Mouse (Mus musculus): ENCODE measurements at regions not wholly inside any gene's neighbourhood (a gene's known extent, or its start where the extent isn't known, plus 50 kb on each side); places are given as distances from the start of the nearest gene placed in this dataset.

- Histone ChIP-seq H3K9ac (ENCODE audit: low read length) (no peak overlapping the region), H3K9me3 (ENCODE audit: control insufficient read depth, low read length) (no peaks in the 10 kb centered on the region), H3K27me3 (ENCODE audit: control insufficient read depth, insufficient read depth, low read depth, low read length) (no peaks in the 10 kb centered on the region), H3K27ac (ENCODE audit: low read length) (no peak overlapping the region), H3K4me1 (replicated peaks; ENCODE audit: control insufficient read depth, insufficient read depth, low read length) (no peaks in the 10 kb centered on the region), H3K4me3 (ENCODE audit: low read length) (no peak overlapping the region), H3K36me3 (ENCODE audit: control insufficient read depth, insufficient read depth, low read length) (no peaks in the 10 kb centered on the region), H3K4me2 (ENCODE audit: low read depth, low read length) (no peak overlapping the region)
- no peak for ATAC-seq (ENCODE audit: low read depth)
- 94% methylated on average over 1 of the region's 1 CpGs for WGBS
Measured at GRCm38 (mm10) chr12:52422729-52423128, 81.0 kb upstream of the Arhgap5 start.

- H3K27me3 ChIP-seq (ENCODE audit: control insufficient read depth, insufficient read depth, low read depth, low read length): no peaks in the 10 kb centered on the region
- WGBS: 64% methylated on average over 3 of the region's 3 CpGs
Measured at GRCm38 (mm10) chr12:52424336-52425034, 79.3 kb upstream of the Arhgap5 start.

DNA sequence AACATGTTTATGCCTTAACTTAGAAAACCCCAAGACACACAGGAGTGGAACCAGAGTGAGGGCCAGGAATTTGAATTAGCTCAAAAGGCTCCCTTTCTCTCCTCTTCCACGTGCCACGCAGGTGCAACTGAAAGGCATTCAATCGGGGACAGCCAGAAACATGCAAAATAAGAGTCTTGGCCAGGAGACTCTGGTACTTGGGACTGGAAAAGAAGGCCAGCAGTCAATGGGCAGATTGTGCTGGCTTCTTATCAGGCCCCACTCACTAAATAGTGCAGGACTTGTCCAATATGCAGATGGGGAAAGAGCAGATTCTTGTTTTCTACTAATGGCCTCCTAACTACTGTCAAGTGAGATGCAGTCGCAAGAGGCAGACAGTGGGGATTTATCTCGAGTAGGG lies 73.8 kb upstream of the Arhgap5 start:
- no peaks in the 10 kb centered on the region for H3K4me1 ChIP-seq (replicated peaks; ENCODE audit: control insufficient read depth, insufficient read depth, low read length)
- H3K9ac ChIP-seq (ENCODE audit: low read length): no peak overlapping the region
- H3K36me3 ChIP-seq (ENCODE audit: control insufficient read depth, insufficient read depth, low read length): no peaks in the 10 kb centered on the region
- H3K4me2 ChIP-seq (ENCODE audit: low read depth, low read length): no peak overlapping the region
- no peaks in the 10 kb centered on the region for H3K9me3 ChIP-seq (ENCODE audit: control insufficient read depth, low read length)
- H3K27me3 ChIP-seq (ENCODE audit: control insufficient read depth, insufficient read depth, low read depth, low read length): no peaks in the 10 kb centered on the region
- H3K27ac ChIP-seq (ENCODE audit: low read length): no peak overlapping the region
- ATAC-seq (ENCODE audit: low read depth): no peak
- 52% methylated on average over 5 of the region's 5 CpGs for WGBS
- H3K4me3 ChIP-seq (ENCODE audit: low read length): no peak overlapping the region

More at GRCm38 (mm10) chr12:52424336-52425034, 79.3 kb upstream of the Arhgap5 start:
- Histone ChIP-seq H3K4me3 (ENCODE audit: low read length) (no peak overlapping the region), H3K36me3 (ENCODE audit: control insufficient read depth, insufficient read depth, low read length) (no peaks in the 10 kb centered on the region), H3K9ac (ENCODE audit: low read length) (no peak overlapping the region), H3K9me3 (ENCODE audit: control insufficient read depth, low read length) (no peaks in the 10 kb centered on the region), H3K4me2 (ENCODE audit: low read depth, low read length) (no peak overlapping the region), H3K4me1 (replicated peaks; ENCODE audit: control insufficient read depth, insufficient read depth, low read length) (no peaks in the 10 kb centered on the region), H3K27ac (ENCODE audit: low read length) (no peak overlapping the region)
- ATAC-seq (ENCODE audit: low read depth): no peak

DNA sequence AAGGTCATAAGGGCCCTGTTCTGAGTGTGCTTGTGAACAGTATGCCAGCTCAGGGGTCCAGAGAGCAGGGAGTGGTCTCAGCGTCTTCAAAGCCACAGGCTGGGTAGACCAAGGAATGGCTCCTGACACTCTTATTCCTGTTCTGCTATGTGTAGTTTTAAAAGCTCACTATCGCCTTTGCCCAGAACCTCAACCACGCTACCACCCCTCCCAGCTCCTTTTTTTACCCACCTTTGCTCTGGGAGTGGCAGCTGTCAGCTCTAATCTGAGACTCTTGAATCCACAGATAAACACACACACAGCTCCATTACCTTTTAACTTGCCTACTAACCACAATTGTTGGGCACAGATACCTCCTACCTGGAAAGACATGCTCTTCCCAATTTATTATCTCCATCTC lies 71.8 kb upstream of the Arhgap5 start:
- H3K27me3 ChIP-seq (ENCODE audit: control insufficient read depth, insufficient read depth, low read depth, low read length): no peaks in the 10 kb centered on the region
- H3K27ac ChIP-seq (ENCODE audit: low read length): no peak overlapping the region
- no peak overlapping the region for H3K4me3 ChIP-seq (ENCODE audit: low read length)
- H3K9me3 ChIP-seq (ENCODE audit: control insufficient read depth, low read length): no peaks in the 10 kb centered on the region
- H3K9ac ChIP-seq (ENCODE audit: low read length): no peak overlapping the region
- no peaks in the 10 kb centered on the region for H3K36me3 ChIP-seq (ENCODE audit: control insufficient read depth, insufficient read depth, low read length)
- no peak overlapping the region for H3K4me2 ChIP-seq (ENCODE audit: low read depth, low read length)
- no peak for ATAC-seq (ENCODE audit: low read depth)
- 83% methylated on average over 3 of the region's 3 CpGs for WGBS
- H3K4me1 ChIP-seq (replicated peaks; ENCODE audit: control insufficient read depth, insufficient read depth, low read length): no peaks in the 10 kb centered on the region

- Histone ChIP-seq H3K9me3 (ENCODE audit: control insufficient read depth, low read length) (no peaks in the 10 kb centered on the region), H3K4me3 (ENCODE audit: low read length) (no peak overlapping the region), H3K9ac (ENCODE audit: low read length) (no peak overlapping the region), H3K4me1 (replicated peaks; ENCODE audit: control insufficient read depth, insufficient read depth, low read length) (no peaks in the 10 kb centered on the region), H3K36me3 (ENCODE audit: control insufficient read depth, insufficient read depth, low read length) (no peaks in the 10 kb centered on the region), H3K4me2 (ENCODE audit: low read depth, low read length) (no peak overlapping the region), H3K27me3 (ENCODE audit: control insufficient read depth, insufficient read depth, low read depth, low read length) (no peaks in the 10 kb centered on the region), H3K27ac (ENCODE audit: low read length) (no peak overlapping the region)
- ATAC-seq (ENCODE audit: low read depth): no peak
- whole genome bisulfite sequencing: 66% methylated on average over 2 of the region's 2 CpGs
Measured at GRCm38 (mm10) chr12:52434021-52434420, 69.8 kb upstream of the Arhgap5 start.

DNA sequence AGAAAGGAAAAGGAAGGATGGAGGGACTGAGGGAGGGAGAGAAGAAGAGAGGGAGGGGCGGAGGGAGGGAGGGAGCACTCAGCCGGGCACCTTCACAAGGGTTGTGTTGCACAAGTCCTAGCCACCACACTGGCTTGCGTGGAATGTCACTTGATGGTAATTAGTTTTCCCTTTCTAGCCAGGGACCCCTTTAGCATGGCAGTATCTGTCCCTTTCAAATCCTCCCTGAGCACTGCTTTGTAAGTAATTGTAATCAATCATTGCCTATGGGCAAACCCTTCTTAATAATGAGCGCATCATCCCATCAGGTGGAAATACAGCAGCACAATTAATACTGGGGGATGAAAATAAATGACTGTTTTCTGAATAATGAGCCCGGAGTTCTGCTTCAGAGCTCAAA lies 68.5 kb upstream of the Arhgap5 start:
- 68% methylated on average over 5 of the region's 5 CpGs for WGBS

GRCm38 (mm10) chr12:52435795-52436211 lies 68.0 kb upstream of the Arhgap5 start:
- no peak overlapping the region for H3K9ac ChIP-seq (ENCODE audit: low read length)
- H3K4me1 ChIP-seq (replicated peaks; ENCODE audit: control insufficient read depth, insufficient read depth, low read length): no peaks in the 10 kb centered on the region
- H3K4me2 ChIP-seq (ENCODE audit: low read depth, low read length): no peak overlapping the region
- no peak overlapping the region for H3K27ac ChIP-seq (ENCODE audit: low read length)
- no peak for ATAC-seq (ENCODE audit: low read depth)
- H3K4me3 ChIP-seq (ENCODE audit: low read length): no peak overlapping the region
- H3K27me3 ChIP-seq (ENCODE audit: control insufficient read depth, insufficient read depth, low read depth, low read length): no peaks in the 10 kb centered on the region
- 48% methylated on average over 16 of the region's 16 CpGs for WGBS
- H3K9me3 ChIP-seq (ENCODE audit: control insufficient read depth, low read length): no peaks in the 10 kb centered on the region
- no peaks in the 10 kb centered on the region for H3K36me3 ChIP-seq (ENCODE audit: control insufficient read depth, insufficient read depth, low read length)

More for the DNA sequence above, 68.5 kb upstream of the Arhgap5 start:
- no peak overlapping the region for H3K4me2 ChIP-seq (ENCODE audit: low read depth, low read length)
- H3K27ac ChIP-seq (ENCODE audit: low read length): no peak overlapping the region
- H3K27me3 ChIP-seq (ENCODE audit: control insufficient read depth, insufficient read depth, low read depth, low read length): no peaks in the 10 kb centered on the region
- no peaks in the 10 kb centered on the region for H3K4me1 ChIP-seq (replicated peaks; ENCODE audit: control insufficient read depth, insufficient read depth, low read length)
- no peak overlapping the region for H3K9ac ChIP-seq (ENCODE audit: low read length)
- no peak overlapping the region for H3K4me3 ChIP-seq (ENCODE audit: low read length)
- no peaks in the 10 kb centered on the region for H3K9me3 ChIP-seq (ENCODE audit: control insufficient read depth, low read length)
- H3K36me3 ChIP-seq (ENCODE audit: control insufficient read depth, insufficient read depth, low read length): no peaks in the 10 kb centered on the region
- peak; percentile 43; the same call in 1 of the 2 replicates for ATAC-seq (ENCODE audit: low read depth)

DNA sequence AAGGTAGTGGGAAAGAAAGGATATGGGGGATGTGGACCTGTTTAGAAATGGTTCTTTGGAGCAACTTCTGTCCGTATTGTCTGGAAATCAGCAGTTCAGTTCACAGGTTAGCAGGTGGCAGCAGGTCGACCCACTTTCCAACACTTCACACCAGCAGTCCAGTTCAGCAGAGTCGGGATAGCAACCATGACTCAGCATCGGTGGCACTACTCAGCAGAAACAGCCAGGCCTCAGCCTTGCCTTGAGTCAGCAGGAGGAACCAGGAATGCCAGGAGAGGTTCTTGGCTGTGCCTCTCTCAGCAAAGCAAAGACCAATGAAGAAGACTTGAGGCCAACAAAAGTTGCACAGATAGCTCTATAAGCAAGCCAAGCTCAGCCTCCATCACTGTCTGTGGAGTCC lies 66.8 kb upstream of the Arhgap5 start:
- H3K27me3 ChIP-seq (ENCODE audit: control insufficient read depth, insufficient read depth, low read depth, low read length): no peaks in the 10 kb centered on the region
- ATAC-seq (ENCODE audit: low read depth): no peak
- no peak overlapping the region for H3K4me2 ChIP-seq (ENCODE audit: low read depth, low read length)
- no peaks in the 10 kb centered on the region for H3K9me3 ChIP-seq (ENCODE audit: control insufficient read depth, low read length)
- H3K36me3 ChIP-seq (ENCODE audit: control insufficient read depth, insufficient read depth, low read length): no peaks in the 10 kb centered on the region
- no peak overlapping the region for H3K4me3 ChIP-seq (ENCODE audit: low read length)
- no peak overlapping the region for H3K27ac ChIP-seq (ENCODE audit: low read length)
- WGBS: 80% methylated on average over 4 of the region's 4 CpGs
- H3K9ac ChIP-seq (ENCODE audit: low read length): no peak overlapping the region
- H3K4me1 ChIP-seq (replicated peaks; ENCODE audit: control insufficient read depth, insufficient read depth, low read length): no peaks in the 10 kb centered on the region

DNA sequence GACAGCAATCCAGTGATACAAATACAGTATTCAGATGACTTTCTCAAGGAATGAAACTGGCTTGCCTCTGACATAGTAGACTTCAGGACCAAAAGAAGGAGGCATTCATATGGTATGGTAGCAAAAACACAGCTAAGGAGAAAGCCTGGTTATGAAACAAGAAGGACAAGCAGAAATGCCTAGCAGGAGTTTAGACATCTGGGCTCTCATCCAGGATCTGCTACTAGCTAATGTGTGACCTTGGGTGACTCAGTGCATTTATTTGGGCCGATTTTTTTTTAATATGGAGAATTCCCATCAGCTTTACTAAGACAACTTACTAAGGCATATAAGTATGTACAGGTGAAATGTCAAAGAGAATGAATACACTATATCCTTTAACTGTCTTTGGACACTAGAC lies 64.5 kb upstream of the Arhgap5 start:
- Histone ChIP-seq H3K4me1 (replicated peaks; ENCODE audit: control insufficient read depth, insufficient read depth, low read length) (no peaks in the 10 kb centered on the region), H3K9ac (ENCODE audit: low read length) (no peak overlapping the region), H3K27ac (ENCODE audit: low read length) (no peak overlapping the region), H3K4me3 (ENCODE audit: low read length) (no peak overlapping the region), H3K27me3 (ENCODE audit: control insufficient read depth, insufficient read depth, low read depth, low read length) (no peaks in the 10 kb centered on the region), H3K36me3 (ENCODE audit: control insufficient read depth, insufficient read depth, low read length) (no peaks in the 10 kb centered on the region), H3K4me2 (ENCODE audit: low read depth, low read length) (no peak overlapping the region), H3K9me3 (ENCODE audit: control insufficient read depth, low read length) (no peaks in the 10 kb centered on the region)
- no peak for ATAC-seq (ENCODE audit: low read depth)
- 62% methylated on average over 1 of the region's 1 CpGs for WGBS

All from lung, embryonic 16.5 days (tissue).